Mouse (Mus musculus) right cerebral cortex, postnatal 10 days (tissue): ENCODE measurements around the gene Clstn1.

Source experiments
- DNase-seq, 2 experiments: peaks; one replicate each; pipeline ENCODE4 v3.0.0; 2021; ENCODE audit warnings: low spot score in 2 of 2

The Clstn1 gene

DNA sequence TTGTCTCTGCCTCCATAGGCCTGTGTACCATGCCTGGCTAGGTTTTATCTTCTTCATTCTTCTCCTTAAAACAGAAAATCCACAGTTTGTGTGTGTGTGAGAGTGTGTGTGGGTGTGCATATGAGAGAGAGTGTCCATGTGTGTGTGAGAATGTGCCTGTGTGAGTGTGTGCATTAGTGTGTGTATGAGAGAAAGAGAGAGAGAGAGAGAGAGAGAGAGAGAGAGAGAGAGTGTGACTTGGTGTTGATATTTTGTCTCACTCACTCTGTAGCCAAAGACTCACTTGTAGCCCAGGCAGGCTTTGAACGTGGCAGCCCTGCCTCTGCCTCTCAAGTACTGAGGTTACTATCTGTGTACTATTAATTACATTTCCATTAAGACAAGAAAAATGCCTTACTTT, 47.9 kb downstream of the Clstn1 start:
- no peak for DNase-seq

DNA sequence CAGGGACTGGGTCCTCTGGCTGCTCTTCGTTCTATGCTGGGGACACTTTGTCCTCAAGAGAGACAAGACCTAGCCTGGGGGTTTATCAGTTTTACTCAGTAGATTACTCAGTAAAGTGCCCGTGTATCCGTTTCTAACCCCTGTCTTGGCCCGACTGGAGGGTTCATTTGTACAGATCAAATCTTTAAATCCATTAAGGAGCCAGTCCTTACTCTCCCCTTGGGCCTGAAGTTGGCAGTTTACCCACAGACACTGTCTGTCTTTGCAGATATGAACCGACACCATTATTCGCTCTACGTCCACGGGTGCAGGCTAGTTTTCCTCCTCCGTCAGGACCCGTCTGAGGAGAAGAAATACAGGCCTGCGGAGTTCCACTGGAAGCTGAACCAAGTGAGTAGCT, 48.7 kb downstream of the Clstn1 start:
- DNase-seq = no peak

DNA sequence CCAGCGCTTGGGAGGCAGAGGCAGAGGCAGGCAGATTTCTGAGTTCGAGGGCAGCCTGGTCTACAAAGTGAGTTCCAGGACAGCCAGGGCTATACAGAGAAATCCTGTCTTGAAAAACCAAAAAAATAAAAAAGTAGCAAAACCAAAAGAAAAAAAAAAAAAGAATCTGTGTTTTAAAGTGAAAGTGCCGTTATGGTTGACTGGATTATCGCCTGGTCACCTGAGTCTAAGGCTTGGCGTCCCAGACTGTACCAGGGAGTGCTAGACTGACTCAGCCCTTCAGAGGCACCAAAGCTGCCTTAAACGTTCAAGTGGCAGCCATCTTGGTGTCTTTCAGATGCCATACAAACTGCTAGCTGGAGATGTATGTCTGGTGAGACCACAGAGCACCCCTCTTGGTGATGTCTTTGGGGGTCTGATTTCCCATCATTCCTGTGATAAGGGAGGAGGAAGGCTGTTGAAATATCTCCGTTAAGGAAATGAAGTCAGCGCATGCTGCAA, 49.7 kb downstream of the Clstn1 start:
- no peak for DNase-seq

DNA sequence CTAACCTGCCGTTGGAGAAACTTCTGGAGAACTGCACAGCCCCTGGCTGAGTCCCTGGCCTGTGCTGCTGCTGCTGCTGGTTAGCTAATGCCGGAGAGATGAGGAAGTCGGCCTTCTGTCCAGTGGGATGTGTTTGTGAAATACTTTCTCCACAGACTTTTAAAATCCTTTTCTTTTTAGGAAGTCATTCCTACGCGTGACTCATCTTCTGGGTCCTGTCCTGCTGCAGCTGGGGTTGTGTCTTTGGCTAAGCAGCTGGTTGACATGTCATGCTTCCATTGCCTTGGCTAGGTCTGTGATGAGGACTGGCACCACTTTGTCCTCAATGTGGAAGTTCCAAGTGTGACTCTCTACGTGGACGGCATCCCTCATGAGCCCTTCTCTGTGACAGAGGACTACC, 51.7 kb downstream of the Clstn1 start:
- DNase-seq = no peak

DNA sequence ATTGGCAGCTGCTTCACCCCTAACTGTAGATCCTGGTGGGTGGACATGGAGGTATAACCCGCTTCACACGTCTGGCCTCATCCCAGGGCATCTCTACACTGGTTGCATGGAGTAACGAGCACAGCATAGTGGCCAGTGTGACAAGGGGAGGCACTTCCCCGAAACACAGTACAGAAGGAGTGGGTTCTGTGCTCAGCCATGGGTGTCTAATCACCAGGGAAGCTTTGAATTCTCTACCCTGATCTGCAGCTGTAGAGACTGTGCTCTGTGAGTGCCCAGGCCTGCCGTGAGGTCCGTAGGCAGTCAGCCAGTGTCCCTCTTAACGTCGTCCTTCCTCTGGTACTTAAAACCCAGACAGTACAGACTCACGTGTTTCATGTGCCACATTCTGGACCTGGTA, 54.6 kb downstream of the Clstn1 start:
- no peak for DNase-seq

DNA sequence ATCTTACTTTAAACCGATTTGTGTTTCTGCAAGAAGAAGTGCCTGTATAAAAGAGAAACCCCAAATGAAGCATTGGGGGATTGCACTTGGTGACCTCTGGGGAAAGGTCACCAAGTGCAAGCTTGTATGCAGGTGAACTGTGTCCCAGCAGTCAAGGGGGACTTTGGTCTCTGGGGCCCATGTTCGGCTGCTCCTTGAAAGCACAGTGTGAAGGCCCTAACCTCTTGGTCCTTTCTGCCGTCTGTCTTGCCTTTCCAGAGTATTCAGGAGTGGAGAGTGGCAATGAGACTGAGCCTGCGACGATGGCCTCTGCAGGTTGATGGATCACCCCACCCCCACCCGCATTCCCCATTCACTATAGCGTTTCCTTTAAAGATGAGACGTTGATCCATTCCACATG, 55.1 kb downstream of the Clstn1 start:
- no peak for DNase-seq

DNA sequence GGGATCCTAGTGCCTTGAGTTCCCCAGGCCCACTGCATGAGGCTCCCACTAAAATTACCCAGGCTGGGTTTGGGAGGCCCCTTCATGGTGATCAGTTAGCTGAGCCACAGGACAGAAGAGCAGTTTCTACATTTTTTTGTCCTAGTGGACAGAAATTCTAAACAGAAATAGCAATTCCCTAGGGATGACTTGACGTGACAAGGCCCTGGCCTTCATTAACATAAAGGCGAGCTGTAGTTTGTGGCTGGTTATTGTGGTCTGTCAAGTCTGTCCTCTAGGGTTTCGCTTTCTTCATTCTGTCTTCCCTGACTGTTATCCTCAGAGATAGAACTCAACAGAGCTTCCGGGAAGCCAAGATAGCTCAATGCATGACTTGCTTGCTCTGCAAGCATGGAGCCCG, 55.7 kb downstream of the Clstn1 start:
- DNase-seq = no peak

DNA sequence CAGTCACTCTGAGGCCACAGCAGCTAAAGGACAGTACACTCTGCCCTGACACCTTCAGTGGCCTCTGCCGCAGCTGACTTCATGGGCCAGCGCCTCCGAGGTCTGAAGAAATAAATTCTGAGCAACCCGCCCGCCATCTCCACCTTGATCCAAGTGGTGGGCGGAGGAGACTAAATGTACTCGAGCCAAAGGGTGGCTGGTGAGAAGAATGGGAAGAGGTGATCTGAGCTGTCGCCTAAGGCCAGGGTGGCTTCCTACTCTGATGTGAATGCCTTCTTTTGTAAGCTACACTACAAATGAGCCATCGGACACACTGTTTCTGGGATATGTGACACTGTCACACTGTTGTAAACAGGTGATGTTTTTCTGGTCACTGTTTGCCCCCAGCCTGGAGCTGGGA, 59.5 kb downstream of the Clstn1 start:
- DNase-seq = no peak

DNA sequence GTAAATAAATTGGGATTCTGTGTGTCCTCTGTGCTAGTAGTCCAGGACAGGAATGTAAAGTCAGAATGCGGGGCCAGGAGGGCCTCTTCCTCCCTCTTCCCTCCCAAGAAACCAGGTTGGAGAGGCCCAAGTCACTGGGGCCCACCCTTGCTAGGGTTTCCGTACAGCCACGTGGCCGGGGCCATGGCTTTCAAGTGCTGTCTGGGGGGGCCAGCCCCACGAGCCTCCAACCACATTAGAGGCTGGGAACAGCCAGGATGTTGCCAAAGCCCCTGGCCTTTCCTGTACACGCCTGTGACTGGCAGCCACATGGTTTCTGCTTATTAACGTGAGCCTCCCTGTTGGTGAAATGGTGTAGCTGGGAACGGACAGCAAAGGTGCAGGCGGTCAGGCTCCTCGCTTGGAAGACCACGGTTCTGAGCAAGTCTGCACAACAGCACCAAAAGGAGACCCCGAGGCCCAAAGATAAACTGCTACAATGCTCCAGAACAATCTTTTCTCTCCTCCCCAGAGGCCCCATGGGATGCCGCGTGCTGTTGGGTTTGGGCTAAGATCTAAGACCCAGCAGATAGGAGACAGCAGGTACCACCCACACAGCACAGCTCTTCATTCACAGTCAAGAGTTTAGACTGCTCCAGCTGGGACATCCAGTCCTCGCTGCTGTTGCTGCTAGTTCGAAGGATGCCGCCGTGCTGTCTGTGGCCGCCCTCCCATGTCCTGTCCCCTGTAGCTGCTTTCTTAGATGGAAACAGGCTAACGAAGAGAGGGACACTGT, 62.0 kb downstream of the Clstn1 start:
- DNase-seq = no peak

DNA sequence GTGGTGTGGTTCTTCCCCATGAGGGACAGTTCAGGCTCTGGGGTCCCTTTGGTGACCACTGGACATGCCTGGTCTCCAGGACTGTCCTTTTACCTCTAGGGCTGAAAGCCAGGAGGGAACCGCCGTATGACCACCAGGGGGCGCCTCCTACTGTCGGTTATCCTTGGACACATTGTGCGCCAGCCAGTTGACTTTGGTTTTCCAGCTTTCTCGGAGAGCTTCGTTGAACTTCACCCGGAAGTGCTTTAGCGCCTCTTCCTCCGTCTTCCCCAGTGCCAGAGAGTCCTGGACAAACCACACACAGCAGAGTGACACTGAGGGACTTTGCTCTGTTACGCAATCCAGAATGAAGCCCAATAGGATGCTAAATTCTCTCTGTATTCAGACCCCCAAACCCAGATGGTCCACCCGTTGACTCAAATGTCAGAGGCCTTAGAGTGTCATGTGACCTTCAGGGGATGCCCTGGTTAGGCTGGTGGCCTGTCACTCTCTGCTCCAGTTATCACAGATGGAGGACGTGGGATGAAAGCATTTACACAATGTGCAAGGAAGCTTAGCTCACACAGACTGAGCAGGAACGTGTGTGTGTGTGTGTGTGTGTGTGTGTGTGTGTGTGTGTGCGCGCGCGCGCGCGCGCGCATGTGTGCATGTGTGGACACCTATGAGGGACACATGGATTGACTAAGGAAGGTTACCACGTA, 64.4 kb downstream of the Clstn1 start:
- DNase-seq = peak; percentile 79 to 81

DNA sequence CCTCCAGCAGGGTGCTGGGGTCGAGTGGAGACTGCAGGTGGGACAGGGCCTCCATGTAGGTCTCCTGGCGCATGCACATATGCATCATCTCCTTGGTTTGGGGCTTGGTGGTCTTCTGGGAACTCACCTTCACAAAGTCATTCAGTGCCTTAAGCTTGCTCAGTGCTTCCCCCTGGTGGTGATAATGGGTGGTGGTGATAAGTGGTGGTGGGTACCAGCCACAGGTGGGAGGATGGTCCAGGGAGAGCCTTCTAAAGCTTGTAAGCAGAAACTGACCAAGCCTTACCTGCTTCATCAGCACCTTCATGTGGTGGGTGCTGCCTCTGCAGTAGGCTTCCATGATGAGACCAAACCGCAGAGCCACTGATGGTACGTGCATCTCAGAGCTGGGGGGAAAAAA, 68.0 kb downstream of the Clstn1 start:
- no peak for DNase-seq

DNA sequence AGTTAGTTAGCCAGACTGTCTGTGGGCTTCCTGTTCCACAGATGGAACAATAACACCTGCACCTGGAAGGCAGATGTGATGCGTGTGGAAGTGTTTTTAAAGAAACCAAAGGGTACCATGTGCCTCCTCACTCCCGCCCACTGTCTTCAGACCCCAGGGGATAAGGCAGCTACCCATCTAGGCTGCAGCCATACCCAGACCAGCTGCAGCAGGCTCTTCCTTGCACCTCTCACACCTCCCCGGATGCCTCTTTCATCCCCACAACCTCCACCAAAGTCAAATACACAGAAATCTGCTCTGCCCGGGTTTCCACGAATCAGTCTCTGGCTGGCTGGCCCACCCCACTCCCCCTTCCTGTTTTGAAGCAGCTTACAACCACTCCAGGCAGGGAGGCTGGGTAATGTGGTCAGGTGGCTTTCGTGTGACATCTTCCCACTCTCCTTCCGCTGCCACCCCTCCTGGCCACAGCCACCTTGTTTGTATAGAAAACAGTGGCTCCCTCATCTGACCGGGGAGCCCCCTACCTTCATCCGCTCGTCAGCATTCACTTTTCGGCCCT, 71.7 kb downstream of the Clstn1 start:
- DNase-seq = no peak

DNA sequence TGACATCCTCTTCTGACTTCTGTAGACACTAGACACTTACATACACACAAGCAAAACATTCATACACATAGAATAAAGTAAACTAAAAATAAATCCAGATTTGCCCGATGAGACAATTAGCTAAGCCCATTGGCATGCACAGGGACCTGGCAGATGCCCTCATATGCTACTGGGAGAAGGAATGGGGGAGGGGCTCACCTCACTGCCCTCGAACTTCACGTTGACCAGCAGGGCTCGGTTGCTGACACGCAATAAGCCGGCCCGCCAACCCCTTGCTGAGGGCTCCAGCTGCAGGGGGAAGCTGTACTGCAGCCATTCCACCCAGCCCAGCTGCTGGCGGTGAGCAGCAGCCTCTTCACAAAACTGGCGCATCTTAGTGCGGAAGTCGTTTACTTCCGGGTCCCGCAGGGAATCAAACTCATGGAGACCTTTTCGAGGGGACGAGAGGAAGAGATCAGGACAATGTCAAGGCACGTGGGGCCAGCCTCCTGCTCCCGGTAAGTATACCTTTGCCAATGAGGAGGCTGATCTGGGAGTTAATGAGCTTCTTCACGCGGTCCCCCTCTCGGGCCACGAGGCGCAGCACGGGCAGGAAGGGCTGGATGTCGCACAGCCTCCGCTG, 73.3 kb downstream of the Clstn1 start:
- no peak for DNase-seq

DNA sequence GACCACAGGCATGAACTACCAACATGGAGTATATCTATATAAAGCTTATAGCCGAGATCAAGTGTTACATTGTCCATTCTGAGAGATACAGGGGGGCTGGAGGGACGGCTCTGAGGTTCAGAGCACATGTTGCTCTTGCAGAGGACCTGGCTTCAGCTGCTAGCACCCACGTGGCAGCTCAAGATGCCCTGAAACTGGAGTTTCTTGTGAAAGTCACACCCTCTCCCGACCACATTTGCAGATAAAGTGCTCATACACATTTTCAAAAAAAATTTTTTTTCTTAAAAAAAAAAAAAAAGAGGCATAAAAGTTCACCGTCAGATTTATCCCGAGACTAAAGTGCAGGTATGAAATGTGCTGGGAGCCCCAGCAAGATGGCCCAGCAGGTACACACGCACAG, 74.3 kb downstream of the Clstn1 start:
- DNase-seq = no peak

DNA sequence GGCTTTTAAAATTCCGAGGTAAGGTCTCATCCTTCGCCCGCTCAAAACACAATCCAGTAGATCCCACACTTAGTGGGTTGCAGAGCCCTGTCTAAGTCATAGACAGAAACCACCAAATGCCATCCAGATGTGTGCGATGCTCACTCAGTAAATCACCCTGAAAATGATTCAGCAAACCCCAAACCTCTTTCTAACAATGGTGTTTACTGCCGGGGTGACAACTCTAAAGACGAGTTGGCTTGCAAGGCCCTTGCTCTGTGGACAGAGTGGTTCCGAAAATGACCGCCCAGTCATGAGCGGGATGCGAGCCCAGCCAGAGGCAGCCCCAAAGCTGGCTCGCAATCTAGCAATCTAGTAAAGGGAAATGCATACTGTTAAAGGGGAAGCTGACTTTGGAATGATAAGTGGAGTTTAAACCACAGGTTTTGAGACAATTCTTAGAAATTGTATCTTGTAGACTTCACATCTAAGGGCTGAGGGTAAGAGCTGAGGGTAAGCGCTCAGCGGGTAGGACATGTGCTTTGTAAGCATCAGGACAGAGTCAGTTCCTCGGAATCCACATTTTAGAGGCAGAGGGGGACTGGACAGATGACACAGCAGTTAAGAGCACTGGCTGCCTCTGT, 75.8 kb downstream of the Clstn1 start:
- no peak for DNase-seq

DNA sequence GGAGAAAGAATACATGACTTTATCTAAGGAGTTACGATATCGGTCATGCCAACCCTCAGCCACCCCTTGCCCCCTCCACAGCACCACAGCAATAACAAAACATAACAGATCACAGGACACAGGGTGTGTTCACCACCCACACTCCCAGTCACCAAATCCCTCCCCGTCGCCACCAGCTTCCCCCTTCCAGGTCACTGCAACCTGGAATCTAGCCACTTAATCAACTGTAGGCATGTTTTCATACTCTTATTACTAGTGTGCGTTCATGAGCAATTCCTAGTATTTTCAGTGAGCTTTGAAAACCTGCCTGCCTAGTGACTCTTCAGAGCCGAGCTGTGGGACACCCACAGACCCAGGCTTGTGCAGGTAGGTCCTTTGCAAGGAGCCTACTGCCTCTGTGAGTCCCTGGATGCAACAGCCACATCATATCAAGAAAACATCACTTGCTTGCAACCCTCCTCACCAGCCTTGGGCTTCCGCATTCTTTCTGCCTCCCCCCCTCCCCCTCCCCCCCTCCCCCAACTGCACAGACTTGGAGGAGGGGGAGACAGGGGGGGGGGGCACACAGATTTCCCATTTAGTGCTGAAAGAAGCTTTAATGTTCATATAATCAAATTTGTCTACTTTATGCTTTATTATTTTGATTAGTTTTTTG, 77.7 kb downstream of the Clstn1 start:
- no peak for DNase-seq

DNA sequence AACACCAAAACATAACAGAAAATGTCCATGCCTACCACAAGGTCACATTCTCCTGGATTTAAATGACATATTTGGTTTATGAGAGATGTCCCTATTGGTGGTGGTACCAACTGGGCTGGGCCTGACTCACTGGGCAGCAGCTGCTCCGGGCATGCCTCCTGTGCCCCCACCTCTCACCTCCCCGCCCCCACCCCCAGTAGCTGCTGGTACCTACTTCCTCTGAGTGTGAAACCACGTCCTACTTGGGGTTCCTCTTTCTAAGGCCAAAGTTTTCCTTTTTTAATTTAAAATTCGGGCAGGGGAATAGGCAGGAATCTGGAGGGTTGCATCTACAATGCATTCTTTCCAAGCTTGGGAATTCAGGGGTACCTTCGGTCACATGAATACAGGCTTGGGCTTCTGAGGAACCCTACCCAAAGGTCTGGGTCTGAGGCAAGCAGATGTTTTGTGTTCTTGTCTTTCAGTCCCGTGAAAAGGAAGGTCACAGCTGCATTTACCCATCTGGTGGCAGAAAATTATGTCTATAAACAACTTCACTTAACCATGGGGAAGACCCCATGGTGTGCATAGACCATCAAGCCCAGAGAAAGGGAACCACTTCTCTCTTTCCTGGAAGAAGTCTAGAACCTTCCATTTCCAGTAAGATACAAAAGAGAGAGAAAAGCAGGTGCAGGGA, 78.9 kb downstream of the Clstn1 start:
- no peak for DNase-seq

DNA sequence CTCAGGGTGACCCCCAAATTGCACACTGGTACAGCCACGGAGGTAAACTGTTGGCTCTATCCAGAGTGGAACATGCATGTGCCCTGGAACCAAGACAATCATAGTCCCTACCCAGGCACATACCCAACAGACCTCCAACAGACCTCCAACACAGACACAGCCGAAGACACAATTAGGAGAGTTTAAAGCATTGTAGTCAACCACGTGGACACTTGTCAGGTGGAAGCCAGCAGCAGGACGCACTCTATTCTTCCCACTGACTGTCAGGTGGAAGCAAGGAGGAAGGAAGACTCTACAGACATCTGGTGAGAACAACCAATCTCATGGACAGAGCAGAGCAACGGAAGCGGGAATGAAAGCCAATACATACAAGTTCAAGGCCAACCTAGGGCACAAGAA, 79.4 kb downstream of the Clstn1 start:
- no peak for DNase-seq

DNA sequence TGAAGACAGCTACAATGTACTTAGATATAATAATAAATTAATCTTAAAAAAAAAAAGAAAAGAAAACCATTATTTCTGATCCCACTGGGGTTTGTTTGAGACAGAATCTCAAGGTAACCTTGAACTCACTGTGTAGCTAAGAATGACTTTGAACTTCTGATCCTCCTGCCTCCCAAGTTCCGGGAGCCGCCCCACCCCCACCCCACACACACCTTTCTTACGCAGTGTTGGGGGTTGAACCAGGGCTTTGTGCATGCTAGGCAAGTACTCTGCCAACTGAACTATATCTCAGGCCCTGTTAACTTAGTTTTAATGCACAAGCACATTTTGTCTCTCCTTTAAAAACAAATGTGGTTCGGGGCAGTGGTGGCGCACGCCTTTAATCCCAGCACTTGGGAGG, 84.9 kb downstream of the Clstn1 start:
- no peak for DNase-seq

DNA sequence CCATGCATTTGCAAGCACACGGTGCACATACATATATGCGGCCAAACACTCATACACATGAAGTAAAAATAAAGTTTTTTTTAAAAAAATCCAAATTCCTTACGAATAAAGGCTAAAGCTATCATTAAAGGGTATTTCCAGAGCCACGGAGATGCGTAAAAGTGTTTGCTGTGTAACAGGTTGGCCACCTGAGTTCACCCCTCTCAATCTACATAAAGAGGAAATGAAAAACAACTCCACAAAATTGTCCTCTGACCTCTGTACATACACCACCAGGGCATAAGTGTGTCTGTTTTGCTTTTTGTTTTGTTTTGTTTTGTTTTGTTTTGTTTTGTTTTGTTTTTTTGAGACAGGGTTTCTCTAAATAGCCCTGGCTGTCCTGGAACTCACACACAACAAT, 86.5 kb downstream of the Clstn1 start:
- DNase-seq = no peak

DNA sequence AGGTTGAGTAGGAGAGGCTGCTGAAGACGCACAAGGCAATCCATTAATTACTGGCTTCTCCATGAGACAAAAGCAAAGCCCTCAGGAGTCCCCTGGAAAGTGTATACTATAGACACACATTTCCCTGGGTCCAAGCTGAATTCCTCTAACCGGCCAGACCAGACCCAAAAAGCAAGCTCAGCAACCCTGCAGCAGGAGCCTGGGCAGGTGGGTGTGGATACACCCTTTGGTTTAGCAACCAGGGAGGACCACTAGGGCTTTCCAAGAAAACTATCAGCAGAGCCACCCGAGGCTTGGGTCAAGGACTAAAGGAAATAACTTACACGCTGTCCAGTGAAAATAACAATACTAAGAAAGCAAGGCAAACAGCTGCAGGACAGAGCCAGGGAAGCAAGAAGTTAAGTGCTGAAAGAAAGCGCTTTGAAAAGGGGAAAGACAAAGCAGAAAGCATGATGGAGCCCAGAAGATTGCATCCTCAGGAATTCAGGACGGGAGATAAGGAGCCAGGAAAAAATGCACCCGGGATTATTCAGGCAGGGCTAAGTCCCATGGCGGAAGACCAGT, 88.6 kb downstream of the Clstn1 start:
- DNase-seq = no peak
